Mouse (Mus musculus) MN1 (cell line): ENCODE data around the gene Sun3.

Experiments used
- DNase-seq: peaks from one replicate; pipeline ENCODE4 v3.0.0-alpha.2; 2016; ENCODE audit warnings: low spot score

The Sun3 gene

GRCm38 (mm10) chr11:9048703-9049060 lies at the start of gene Sun3:
Gene Sun3 (minus strand): TSS chr11:9048991.
- DNase-seq: no peak

DNA sequence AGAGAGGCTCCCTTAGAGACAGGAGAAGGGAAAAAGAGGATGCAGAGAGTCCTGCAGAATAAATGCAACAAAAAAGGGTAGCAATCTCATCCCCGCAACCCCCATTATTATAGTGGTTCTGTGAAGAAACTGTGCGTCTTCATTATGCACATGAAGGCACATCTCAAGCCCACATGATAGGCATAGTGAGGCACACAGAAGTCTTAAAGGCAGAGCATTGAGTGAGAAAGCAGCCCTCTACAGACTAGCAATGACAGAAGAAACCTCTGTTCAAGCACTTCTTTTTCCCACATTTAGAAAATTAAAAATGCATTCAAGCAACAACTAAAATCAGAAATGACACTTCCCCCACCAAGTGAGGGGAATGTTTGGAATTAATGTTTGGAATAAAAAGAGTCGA lies 27.7 kb upstream of the Sun3 start:
- no peak for DNase-seq

DNA sequence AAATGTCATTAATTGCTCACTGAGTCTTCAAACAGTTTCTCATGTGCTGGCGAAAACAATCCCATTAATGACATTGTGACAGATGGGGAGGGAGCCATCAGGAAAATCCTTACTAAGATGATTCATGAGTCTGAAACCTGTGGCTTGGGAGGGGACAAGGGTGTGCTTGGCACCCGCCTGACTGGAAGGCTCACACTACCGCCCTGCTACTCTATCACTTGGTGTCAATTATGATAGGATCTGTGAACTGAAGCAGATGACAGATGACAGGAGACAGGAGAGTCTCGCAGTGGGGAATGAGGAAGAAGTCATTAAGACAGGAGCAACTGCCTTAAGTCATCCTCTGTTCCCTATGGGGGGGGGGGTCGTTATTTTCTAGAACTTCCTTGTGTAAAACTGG lies 11.7 kb upstream of the Sun3 start:
- no peak for DNase-seq

- DNase-seq: no peak
Measured at GRCm38 (mm10) chr11:9060029-9060428, 11.2 kb upstream of the Sun3 start.

- no peak for DNase-seq
Measured at GRCm38 (mm10) chr11:9057711-9058110, 8.9 kb upstream of the Sun3 start.

DNA sequence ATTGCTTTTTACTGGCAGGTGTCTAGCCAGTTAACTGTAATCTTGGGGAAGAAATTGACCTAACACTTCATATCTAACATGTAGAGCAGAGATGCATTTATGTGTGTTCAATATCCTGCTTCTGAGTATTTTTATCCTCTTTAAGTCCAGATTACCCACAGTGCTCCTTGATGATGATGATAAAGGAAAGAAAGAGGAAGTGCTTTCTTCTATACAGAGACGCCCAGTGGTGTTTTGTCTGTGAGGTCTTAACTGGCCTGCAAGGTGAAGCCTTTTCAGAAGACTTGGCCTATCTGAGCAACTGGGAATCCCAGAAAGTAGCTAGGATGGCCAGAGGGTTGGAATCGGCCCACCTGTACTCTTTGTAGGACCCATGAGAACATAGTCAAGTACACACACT lies 8.1 kb upstream of the Sun3 start:
- no peak for DNase-seq

- DNase-seq: no peak
Measured at GRCm38 (mm10) chr11:9051895-9052294, 3.1 kb upstream of the Sun3 start.

DNA sequence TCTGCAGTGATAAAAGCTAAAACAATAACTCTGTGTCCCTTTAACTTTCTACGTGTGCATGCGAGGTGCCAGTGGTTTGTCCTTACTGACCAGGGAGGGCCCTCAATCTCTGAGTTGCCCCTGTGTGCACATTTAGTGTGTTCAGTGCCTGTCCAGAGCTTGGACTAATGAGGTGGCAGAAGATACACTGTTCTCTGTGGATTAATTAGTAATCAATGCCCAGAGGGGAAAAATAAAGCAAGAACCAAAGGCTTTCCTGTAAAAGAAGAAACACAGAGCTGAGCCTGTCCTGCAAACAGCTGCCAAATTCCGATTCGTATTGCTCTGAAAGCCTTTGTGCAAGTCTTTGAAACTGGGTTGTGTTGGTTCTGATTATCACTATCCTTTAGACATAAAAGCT lies 1.4 kb upstream of the Sun3 start:
- no peak for DNase-seq

- DNase-seq: no peak
Measured at GRCm38 (mm10) chr11:9048011-9048702, 634 bp downstream of the Sun3 start, which contains the start of gene Gm11992. Gene Gm11992 (plus strand): TSS chr11:9048594.

DNA sequence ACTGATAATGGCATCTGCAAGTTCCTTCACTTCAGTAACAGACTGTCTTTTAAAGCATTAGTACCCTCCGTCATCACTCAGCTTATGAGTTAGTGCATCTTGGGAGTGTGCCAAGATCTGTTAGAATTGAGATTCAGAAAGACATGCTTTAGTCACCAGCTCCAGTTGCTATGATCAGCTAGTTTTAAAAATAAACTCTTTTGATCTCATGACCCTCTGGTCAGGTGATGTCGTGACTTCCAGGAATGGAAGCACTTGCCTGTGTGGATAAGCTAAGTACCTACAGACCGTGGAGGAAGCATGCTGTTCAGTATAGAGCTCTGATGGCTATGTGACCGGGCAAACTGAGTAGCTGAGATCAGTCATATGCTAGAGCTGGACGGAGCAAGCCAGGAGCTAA lies 1.7 kb downstream of the Sun3 start:
- no peak for DNase-seq

GRCm38 (mm10) chr11:9046546-9046945 lies 2.2 kb downstream of the Sun3 start:
- DNase-seq: no peak

GRCm38 (mm10) chr11:9031530-9031929 lies 17.3 kb downstream of the Sun3 start:
- DNase-seq: no peak

DNA sequence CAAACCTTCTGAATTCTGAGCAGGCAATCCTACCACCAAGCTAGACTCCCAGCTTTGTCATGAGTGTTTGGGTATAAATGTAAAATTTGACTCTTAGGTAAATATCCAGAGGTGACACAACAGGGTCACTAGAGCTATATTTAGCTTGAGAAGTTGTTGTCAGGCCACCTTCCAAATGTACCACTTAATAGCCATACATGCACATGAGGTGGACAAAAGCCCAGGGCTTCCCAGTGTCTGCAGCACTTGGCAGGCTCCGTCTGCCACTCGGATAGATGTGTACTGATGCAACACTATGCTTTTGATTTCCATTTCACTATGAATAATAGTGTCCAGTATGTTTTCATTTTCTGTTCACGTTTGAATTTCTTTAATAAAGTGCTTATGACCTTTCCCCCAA lies 23.6 kb downstream of the Sun3 start:
- no peak for DNase-seq

DNA sequence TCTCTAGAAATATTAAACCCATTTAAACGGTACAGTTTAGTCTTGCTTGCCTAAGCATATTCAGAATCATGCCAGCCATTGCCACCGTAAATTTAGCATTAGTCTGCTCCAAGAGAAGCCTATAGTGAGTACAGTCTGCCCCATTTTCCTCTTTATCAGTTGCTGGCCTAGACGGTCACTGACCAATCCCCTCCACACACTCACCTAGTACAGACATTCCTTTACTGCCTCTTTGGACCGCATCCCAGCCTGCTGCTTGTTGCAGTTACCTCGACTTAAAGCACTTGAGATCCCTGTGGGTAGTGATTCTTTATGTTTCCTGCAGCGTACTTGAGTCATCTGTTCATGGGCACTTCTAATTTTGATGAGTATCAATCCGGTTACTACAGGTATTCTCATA lies 24.0 kb downstream of the Sun3 start:
- no peak for DNase-seq

GRCm38 (mm10) chr11:9020207-9020606 lies 28.6 kb downstream of the Sun3 start:
- no peak for DNase-seq

DNA sequence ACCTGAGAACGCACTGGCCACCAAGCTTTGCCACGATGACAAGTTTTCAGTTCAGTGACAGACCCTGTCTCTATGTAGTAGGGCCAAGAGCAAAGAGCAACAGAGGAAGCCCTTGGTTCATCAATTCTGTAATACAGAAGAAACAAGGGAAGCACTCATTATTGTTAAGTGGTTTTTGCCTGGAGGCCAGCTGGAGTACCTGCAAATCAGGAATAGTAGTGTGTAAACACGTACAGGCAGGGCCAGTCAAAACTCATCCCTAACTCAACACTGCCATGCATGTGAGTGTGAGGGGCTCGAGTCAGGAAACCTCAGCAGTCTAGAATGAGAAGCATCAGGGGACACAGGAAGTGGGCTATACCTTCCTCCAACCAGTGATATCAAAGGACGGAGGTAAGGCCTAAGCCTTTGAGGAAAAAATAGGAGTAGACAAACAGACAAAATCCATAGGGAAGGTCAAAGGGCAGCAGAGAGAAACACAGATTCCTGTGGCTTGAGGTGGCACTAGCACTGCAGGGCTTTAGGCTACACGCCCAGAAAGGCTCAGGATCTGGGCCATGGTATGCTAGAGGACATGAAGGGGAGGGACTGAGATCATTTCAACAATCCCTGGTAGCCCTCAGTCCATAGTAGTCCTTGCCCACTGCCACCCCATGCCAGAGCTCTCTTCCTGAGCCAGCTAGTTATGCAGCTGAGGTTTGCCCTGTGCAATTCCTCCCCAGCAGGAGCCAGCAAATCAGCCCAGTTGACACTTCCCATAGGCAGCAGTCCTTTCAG lies 30.1 kb downstream of the Sun3 start:
- no peak for DNase-seq

DNA sequence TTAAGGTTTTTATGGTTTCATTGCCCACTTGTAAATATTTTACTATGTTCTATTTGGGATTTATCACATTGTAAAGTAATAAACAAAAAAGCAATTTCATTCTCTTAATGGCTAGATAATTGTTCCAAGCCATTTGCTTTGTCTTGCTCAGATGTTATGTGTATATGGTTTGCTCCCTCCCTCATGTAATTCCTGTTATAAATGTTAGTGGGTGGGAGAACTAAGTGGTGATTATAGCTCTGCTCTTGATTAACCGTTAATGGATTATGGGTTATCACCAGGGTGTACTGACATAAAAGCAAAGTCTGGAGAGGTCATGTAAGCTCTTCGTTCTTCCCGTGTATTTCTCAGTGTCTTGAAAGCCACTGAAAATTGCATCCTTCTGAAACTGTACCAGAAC lies 34.1 kb downstream of the Sun3 start:
- DNase-seq: no peak

DNA sequence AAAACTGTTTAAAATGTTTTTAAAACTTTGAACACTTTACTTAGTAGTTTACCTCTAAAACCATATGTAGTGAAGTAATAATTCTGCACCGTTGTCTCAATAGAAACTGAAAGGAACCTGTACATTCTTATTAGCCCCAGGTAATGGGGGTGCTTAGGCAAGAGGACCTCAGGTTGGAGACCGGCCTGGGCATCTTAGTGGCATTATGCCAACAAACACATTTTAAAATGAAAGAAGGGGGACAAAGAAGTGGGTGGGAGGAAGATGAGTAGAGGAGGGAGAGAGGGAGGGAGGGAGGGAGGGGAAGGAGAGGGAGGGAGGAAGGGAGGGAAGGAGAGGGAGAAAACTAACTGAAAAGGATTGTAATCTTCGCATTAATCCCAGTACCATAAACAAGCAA lies 37.4 kb downstream of the Sun3 start:
- DNase-seq: no peak

DNA sequence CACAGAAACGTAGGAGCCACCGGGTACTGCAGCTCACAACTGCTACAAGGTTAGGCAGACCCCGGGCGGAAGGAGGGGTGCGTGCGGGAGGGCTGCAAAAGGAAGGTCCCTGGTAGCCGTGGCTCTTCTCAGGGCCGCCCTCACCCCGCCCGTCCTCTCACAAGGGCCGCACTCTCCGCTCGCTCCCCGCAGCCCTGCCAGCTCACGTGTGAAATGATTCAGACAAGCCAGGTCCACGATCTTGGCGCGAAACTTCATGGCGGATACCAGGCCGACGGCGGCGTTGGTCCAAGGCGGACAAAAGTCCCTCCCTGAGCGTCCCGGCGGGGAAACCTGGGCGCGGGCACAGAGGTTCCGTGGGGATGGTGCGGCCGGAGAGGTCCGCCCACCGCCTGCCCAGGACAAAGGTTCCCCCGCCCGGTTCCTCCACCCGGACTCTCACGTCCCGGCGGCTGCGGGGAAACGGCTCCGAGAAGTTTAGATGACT lies 37.9 kb downstream of the Sun3 start, which contains the start of gene Hus1:
TSS of gene Hus1 (minus strand) at position 339 of the 487 bp plus-strand sequence.
- DNase-seq: peak; percentile 95

GRCm38 (mm10) chr11:9010416-9010815 lies 38.4 kb downstream of the Sun3 start:
- peak; percentile 58 for DNase-seq

- no peak for DNase-seq
Measured at GRCm38 (mm10) chr11:9008761-9009160, 40.0 kb downstream of the Sun3 start.

GRCm38 (mm10) chr11:8988084-8988483 lies 60.7 kb downstream of the Sun3 start:
- DNase-seq: no peak

- DNase-seq: no peak
Measured at GRCm38 (mm10) chr11:8986058-8986457, 62.7 kb downstream of the Sun3 start.
